Mouse (Mus musculus) cerebellum, adult (tissue): ENCODE results near the gene Ajm1.

Experiments used
- ATAC-seq: cut with Nextera tagmentation; 2 replicates; pipeline ENCODE4 v1.9.2; 2017; ENCODE audit warnings: mild to moderate bottlenecking, moderate library complexity, mixed read lengths; ENCODE audit not compliant: insufficient number of reproducible peaks, low FRiP score, low TSS enrichment

The Ajm1 gene

GRCm38 (mm10) chr2:25581294-25581864, at the start of gene Ajm1:
Ajm1 (minus strand) TSS chr2:25581757.
- ATAC-seq = peak; percentile 37

- ATAC-seq = no peak
Measured at GRCm38 (mm10) chr2:25628738-25629137, 47.2 kb upstream of the Ajm1 start.

GRCm38 (mm10) chr2:25627811-25628210, 46.3 kb upstream of the Ajm1 start, which contains the start of gene Fcna:
Fcna (minus strand) TSS chr2:25628030.
- ATAC-seq = no peak

- ATAC-seq = no peak
Measured at GRCm38 (mm10) chr2:25625986-25626385, 44.4 kb upstream of the Ajm1 start.

DNA sequence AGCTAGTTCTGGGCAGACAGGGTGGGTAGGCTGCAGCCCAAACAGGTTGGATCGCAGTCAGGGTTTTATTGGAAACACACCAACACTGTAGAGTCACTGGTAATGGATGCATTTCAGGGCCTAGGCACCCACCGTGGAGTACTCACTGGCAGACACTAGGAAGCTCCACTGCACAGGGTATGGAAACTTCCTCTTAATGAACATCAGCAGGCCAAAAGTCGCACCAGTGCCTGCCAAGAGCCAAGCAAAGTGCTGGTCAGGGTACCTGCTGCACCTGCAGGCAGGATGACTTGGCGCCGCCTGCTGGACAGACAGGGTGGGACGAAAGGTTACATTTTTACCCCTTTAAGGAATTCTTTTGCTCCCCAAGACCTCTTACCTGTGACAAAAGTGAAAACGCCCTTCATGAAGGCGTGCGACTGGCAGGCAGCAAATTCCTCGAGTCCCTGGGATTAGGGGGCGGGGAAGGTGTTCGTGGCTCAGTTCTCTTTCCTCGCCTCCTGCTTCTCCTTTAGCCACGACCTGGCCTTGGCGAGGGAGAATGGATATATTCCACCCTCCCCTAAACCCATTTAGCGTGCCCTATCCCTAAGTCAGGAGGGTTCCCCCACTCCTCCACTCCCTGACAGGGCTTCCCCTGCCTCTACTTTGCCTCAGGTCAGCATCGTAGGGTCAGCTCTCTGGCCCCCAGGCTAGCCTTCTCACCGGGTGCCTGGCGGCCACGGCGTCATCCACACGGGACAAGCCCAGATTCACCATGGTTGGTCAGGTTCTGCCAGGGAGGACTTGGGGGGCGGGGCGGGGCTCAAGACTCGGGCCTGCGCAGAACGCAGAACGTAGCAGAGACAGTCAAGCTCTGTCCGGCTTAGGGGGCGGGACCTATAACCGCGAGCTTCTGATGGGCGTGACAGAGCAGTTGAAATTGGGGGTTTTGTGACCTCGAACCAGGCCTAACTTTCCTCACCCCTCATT, 40.0 kb upstream of the Ajm1 start, which contains the start of gene Tmem141:
Tmem141 (minus strand) TSS at position 777 of the 972 bp plus-strand sequence.
- peak; percentile 88 for ATAC-seq

DNA sequence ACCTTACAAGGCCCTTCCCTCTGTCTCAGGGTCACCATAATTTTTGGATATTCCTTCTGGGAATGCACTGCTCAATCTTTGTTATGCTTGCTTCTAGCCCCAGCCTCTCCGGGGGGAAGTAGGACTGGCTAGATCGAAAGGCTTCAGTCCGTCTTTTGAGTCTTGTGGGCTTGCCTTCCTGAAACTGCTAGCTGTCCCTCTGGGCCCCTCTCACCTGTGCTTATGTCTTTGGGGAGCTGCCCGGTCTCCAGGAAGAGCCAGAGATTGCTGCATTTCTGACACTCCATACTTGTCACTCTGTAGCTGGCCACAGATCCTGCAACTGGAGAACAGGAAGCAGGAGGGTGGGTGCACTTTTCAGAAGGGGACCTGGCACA, 39.3 kb upstream of the Ajm1 start:
- no peak for ATAC-seq

- ATAC-seq = no peak
Measured at GRCm38 (mm10) chr2:25620386-25620785, 38.8 kb upstream of the Ajm1 start.

GRCm38 (mm10) chr2:25617578-25617977, 36.0 kb upstream of the Ajm1 start, which contains the start of gene Ccdc183:
Ccdc183 (minus strand) TSS chr2:25617678.
- no peak for ATAC-seq

- no peak for ATAC-seq
Measured at GRCm38 (mm10) chr2:25616398-25616797, 34.8 kb upstream of the Ajm1 start.

DNA sequence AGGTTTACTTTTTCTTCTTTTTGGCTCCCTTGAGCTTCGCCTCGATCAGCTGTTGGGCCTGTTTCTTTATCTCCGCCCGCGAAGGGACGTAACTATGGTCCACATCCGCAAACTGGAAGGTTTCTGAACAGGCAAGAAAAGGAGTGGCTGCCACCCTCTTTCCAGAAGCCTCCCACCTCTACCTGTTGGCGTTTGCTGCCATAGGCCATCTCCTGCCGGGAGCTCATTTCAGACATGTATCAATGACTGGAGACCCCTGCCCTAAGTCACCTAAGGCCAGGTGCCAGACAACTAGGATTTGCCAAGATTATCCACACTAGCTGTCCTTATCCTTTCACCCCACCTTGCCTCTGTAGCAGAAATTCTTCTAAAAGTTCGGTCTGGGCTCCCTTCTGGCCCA, 27.1 kb upstream of the Ajm1 start:
- no peak for ATAC-seq

- peak; percentile 79; the same call in 1 of the 2 replicates for ATAC-seq
Measured at GRCm38 (mm10) chr2:25607761-25608622, 26.4 kb upstream of the Ajm1 start, which contains the start of gene Rabl6. Rabl6 (minus strand) TSS chr2:25608521.

DNA sequence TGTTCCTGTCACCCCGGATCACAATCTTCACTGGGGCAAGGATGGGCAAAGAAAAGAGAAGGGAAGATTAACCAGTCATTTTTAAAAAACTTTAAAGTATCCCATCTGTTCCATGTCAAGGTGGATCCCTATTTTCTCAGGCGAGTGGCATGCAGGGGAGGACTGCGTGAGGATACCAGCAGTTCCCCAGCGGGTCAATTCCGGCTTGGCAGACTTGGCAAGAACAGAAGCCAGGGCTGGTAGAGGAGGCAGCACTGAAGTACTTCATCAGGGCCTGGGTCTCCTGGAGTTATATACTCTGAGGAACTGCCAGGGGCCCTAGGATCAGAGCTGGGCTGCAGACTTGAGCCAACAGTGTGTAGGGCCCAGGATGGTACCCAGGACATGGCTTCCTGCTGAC, 21.0 kb upstream of the Ajm1 start:
- no peak for ATAC-seq

- no peak for ATAC-seq
Measured at GRCm38 (mm10) chr2:25600037-25600436, 18.5 kb upstream of the Ajm1 start.

DNA sequence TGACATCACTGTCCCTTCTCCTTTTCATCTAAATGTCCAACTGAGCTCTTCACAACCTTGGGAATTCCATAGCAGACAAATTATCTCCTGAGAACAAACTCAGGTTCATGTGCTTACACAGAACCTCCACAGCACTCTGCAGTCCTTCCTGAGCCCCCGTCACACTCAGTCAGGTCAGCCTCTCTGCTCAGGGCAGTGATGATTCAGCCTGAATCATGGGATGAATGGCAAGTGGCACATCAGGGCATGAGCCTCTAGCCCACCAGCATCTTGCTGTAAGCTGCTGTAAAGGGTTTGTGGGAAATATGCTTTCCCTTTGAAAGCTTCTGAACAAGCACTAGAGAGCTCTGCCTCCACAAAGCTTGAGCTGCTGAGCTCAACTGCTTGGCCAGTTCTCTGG, 17.2 kb upstream of the Ajm1 start:
- no peak for ATAC-seq

DNA sequence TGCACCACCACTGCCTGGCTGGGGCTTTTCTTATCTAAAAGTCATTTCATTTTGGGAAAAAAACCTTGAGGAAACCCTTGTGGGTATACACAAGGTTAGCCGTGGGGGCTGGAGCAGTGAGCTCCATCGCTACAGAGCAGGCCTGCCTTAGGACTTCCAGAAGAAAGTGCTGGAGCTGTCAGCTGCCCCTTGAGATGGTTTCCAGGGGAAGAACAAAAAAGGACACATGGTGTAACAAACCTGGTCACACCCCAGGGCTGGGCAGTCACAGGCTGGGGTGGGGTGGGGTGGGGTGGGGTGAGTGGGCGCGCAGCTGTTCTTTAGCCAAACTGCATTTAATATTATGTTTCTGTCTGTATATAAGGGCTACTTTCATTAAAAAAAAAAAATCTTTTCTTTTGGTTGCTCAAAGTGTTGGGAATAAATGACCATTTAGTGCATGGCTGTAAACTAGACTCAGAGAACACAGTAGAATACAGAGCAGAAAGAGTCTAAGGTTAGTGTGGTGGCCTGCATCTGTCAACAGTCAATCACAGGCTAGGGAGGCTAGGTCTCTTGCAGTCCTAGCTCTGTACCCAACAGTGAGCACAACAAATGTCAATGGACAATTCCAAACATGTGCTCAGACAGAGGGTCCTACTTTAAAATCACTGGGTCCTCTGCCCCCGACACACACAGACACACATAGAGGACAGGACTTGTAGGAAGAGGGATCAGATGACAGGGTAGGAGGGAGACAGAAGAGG, 15.4 kb upstream of the Ajm1 start:
- ATAC-seq = no peak

DNA sequence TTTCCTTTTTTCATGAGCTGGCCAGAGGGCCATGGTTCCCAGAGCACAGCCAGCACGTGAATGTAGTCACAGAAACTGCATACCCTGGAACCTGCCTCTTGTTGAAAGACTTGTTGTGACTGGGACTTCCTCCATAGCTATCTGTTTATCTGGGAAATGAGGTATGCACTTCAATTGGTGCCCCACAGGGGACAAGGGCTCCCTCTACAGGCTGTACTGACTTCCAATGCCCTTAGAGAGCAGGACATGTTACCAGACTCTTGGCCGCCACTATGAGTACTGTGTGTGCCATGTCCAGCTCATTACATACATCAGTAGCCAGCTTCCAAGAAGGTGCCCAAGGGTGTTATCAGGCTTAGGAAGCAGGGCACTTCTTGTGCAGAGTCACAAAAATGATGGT, 10.3 kb upstream of the Ajm1 start:
- ATAC-seq = peak; percentile 40; the same call in 1 of the 2 replicates

GRCm38 (mm10) chr2:25588227-25588907, 6.8 kb upstream of the Ajm1 start:
- no peak for ATAC-seq

GRCm38 (mm10) chr2:25587290-25587689, 5.7 kb upstream of the Ajm1 start:
- ATAC-seq = no peak

GRCm38 (mm10) chr2:25585601-25586000, 4.0 kb upstream of the Ajm1 start:
- no peak for ATAC-seq
